Mouse (Mus musculus): ENCODE results near the gene Cacna1d. TPM values are rescaled to one million over a fixed set of nuclear protein-coding genes. Genes with fewer than 3 reads are reported as not detected.

The Cacna1d gene
- polyA plus RNA-seq, 1 experiment from 2014 or later, result 0.89 TPM

GRCm38 (mm10) chr14:30218114-30218513, 273.1 kb downstream of the Cacna1d start:
- no peaks in the 10 kb centered on the region for H3K9me3 ChIP-seq (ENCODE audit: control insufficient read depth, low read length)
- ATAC-seq (ENCODE audit: low FRiP score) (no peak), DNase-seq (ENCODE audit: low spot score, missing footprints) (no peak)
- H3K4me2 ChIP-seq, result no peak overlapping the region
- no peaks in the 10 kb centered on the region for H3K4me1 ChIP-seq (ENCODE audit: control insufficient read depth, insufficient read depth, low read length)
- H3K36me3 ChIP-seq (ENCODE audit: control insufficient read depth, insufficient read depth, low read length), result no peaks in the 10 kb centered on the region
- no peaks in the 10 kb centered on the region for H3K27me3 ChIP-seq (ENCODE audit: control insufficient read depth, insufficient read depth, low read length)
- no peak overlapping the region for H3K9ac ChIP-seq (ENCODE audit: low read length)
- H3K4me3 ChIP-seq (ENCODE audit: low read depth, low read length), result no peak overlapping the region
- no peak overlapping the region for H3K27ac ChIP-seq (ENCODE audit: low read depth, low read length)
- 86% methylated on average over 3 of the region's 3 CpGs for WGBS

GRCm38 (mm10) chr14:30217124-30217523, 274.1 kb downstream of the Cacna1d start:
- Histone ChIP-seq H3K9me3 (ENCODE audit: control insufficient read depth, low read length) (no peaks in the 10 kb centered on the region), H3K4me3 (ENCODE audit: low read depth, low read length) (no peak overlapping the region), H3K27ac (ENCODE audit: low read depth, low read length) (no peak overlapping the region), H3K9ac (ENCODE audit: low read length) (no peak overlapping the region), H3K4me1 (ENCODE audit: control insufficient read depth, insufficient read depth, low read length) (no peaks in the 10 kb centered on the region), H3K4me2 (no peak overlapping the region), H3K36me3 (ENCODE audit: control insufficient read depth, insufficient read depth, low read length) (no peaks in the 10 kb centered on the region), H3K27me3 (ENCODE audit: control insufficient read depth, insufficient read depth, low read length) (no peaks in the 10 kb centered on the region)
- WGBS, result 84% methylated on average over 2 of the region's 2 CpGs
- ATAC-seq (ENCODE audit: low FRiP score), result no peak
- no peak for DNase-seq (ENCODE audit: low spot score, missing footprints)

- ATAC-seq (ENCODE audit: low FRiP score), result no peak
- no peaks in the 10 kb centered on the region for H3K4me1 ChIP-seq (ENCODE audit: control insufficient read depth, insufficient read depth, low read length)
- no peak for DNase-seq (ENCODE audit: low spot score, missing footprints)
These were observed 283.1 kb downstream of the Cacna1d start for GRCm38 (mm10) chr14:30208156-30208555.

GRCm38 (mm10) chr14:30205821-30206220, 285.4 kb downstream of the Cacna1d start:
- Histone ChIP-seq H3K4me1 (ENCODE audit: control insufficient read depth, insufficient read depth, low read length) (no peaks in the 10 kb centered on the region), H3K27me3 (ENCODE audit: control insufficient read depth, insufficient read depth, low read length) (no peaks in the 10 kb centered on the region), H3K9ac (ENCODE audit: low read length) (no peak overlapping the region), H3K27ac (ENCODE audit: low read depth, low read length) (no peak overlapping the region), H3K4me3 (ENCODE audit: low read depth, low read length) (no peak overlapping the region), H3K4me2 (no peak overlapping the region), H3K36me3 (ENCODE audit: control insufficient read depth, insufficient read depth, low read length) (no peaks in the 10 kb centered on the region), H3K9me3 (ENCODE audit: control insufficient read depth, low read length) (no peaks in the 10 kb centered on the region; the same call in 1 of the 2 replicates)
- no peak for ATAC-seq (ENCODE audit: low FRiP score)
- 41% methylated on average over 3 of the region's 3 CpGs for WGBS
- DNase-seq (ENCODE audit: low spot score, missing footprints), result no peak

More at GRCm38 (mm10) chr14:30208156-30208555, 283.1 kb downstream of the Cacna1d start:
- Histone ChIP-seq H3K4me2 (no peak overlapping the region), H3K9me3 (ENCODE audit: control insufficient read depth, low read length) (no peaks in the 10 kb centered on the region), H3K36me3 (ENCODE audit: control insufficient read depth, insufficient read depth, low read length) (no peaks in the 10 kb centered on the region), H3K9ac (ENCODE audit: low read length) (no peak overlapping the region), H3K27ac (ENCODE audit: low read depth, low read length) (no peak overlapping the region), H3K27me3 (ENCODE audit: control insufficient read depth, insufficient read depth, low read length) (no peaks in the 10 kb centered on the region), H3K4me3 (ENCODE audit: low read depth, low read length) (no peak overlapping the region)

GRCm38 (mm10) chr14:30204526-30204925, 286.7 kb downstream of the Cacna1d start:
- no peak for DNase-seq (ENCODE audit: low spot score, missing footprints)
- 83% methylated on average over 1 of the region's 1 CpGs for WGBS
- no peaks in the 10 kb centered on the region for H3K4me1 ChIP-seq (ENCODE audit: control insufficient read depth, insufficient read depth, low read length)

GRCm38 (mm10) chr14:30200310-30200709, 290.9 kb downstream of the Cacna1d start:
- DNase-seq (ENCODE audit: low spot score, missing footprints) (no peak), ATAC-seq (ENCODE audit: low FRiP score) (no peak)
- H3K9me3 ChIP-seq (ENCODE audit: control insufficient read depth, low read length), result no peaks in the 10 kb centered on the region; the same call in 1 of the 2 replicates
- H3K4me1 ChIP-seq (ENCODE audit: control insufficient read depth, insufficient read depth, low read length), result no peaks in the 10 kb centered on the region
- H3K27me3 ChIP-seq (ENCODE audit: control insufficient read depth, insufficient read depth, low read length), result no peaks in the 10 kb centered on the region
- 74% methylated on average over 1 of the region's 1 CpGs for WGBS
- no peaks in the 10 kb centered on the region for H3K36me3 ChIP-seq (ENCODE audit: control insufficient read depth, insufficient read depth, low read length)
- no peak overlapping the region for H3K4me2 ChIP-seq
- no peak overlapping the region for H3K4me3 ChIP-seq (ENCODE audit: low read depth, low read length)
- H3K9ac ChIP-seq (ENCODE audit: low read length), result no peak overlapping the region
- no peak overlapping the region for H3K27ac ChIP-seq (ENCODE audit: low read depth, low read length)

More at GRCm38 (mm10) chr14:30204526-30204925, 286.7 kb downstream of the Cacna1d start:
- no peaks in the 10 kb centered on the region for H3K36me3 ChIP-seq (ENCODE audit: control insufficient read depth, insufficient read depth, low read length)
- ATAC-seq (ENCODE audit: low FRiP score), result no peak
- no peaks in the 10 kb centered on the region; the same call in 1 of the 2 replicates for H3K9me3 ChIP-seq (ENCODE audit: control insufficient read depth, low read length)
- no peak overlapping the region for H3K27ac ChIP-seq (ENCODE audit: low read depth, low read length)
- no peak overlapping the region for H3K4me2 ChIP-seq
- no peak overlapping the region for H3K9ac ChIP-seq (ENCODE audit: low read length)
- H3K4me3 ChIP-seq (ENCODE audit: low read depth, low read length), result no peak overlapping the region
- no peaks in the 10 kb centered on the region for H3K27me3 ChIP-seq (ENCODE audit: control insufficient read depth, insufficient read depth, low read length)

- DNase-seq (ENCODE audit: low spot score, missing footprints) (no peak), ATAC-seq (ENCODE audit: low FRiP score) (no peak)
- Histone ChIP-seq H3K36me3 (ENCODE audit: control insufficient read depth, insufficient read depth, low read length) (no peaks in the 10 kb centered on the region), H3K4me2 (no peak overlapping the region), H3K27me3 (ENCODE audit: control insufficient read depth, insufficient read depth, low read length) (no peaks in the 10 kb centered on the region), H3K4me1 (ENCODE audit: control insufficient read depth, insufficient read depth, low read length) (no peaks in the 10 kb centered on the region), H3K9ac (ENCODE audit: low read length) (no peak overlapping the region), H3K4me3 (ENCODE audit: low read depth, low read length) (no peak overlapping the region), H3K9me3 (ENCODE audit: control insufficient read depth, low read length) (no peaks in the 10 kb centered on the region; the same call in 1 of the 2 replicates), H3K27ac (ENCODE audit: low read depth, low read length) (no peak overlapping the region)
- WGBS, result 82% methylated on average over 3 of the region's 3 CpGs
These were observed 292.4 kb downstream of the Cacna1d start for GRCm38 (mm10) chr14:30198882-30199281.

- no peaks in the 10 kb centered on the region for H3K27me3 ChIP-seq (ENCODE audit: control insufficient read depth, insufficient read depth, low read length)
- no peak overlapping the region for H3K4me2 ChIP-seq
- DNase-seq (ENCODE audit: low spot score, missing footprints), result no peak
- WGBS, result 85% methylated on average over 4 of the region's 4 CpGs
- no peaks in the 10 kb centered on the region for H3K36me3 ChIP-seq (ENCODE audit: control insufficient read depth, insufficient read depth, low read length)
- H3K9ac ChIP-seq (ENCODE audit: low read length), result no peak overlapping the region
- no peak overlapping the region for H3K27ac ChIP-seq (ENCODE audit: low read depth, low read length)
- H3K9me3 ChIP-seq (ENCODE audit: control insufficient read depth, low read length), result no peaks in the 10 kb centered on the region; the same call in 1 of the 2 replicates
- H3K4me1 ChIP-seq (ENCODE audit: control insufficient read depth, insufficient read depth, low read length), result no peaks in the 10 kb centered on the region
- no peak overlapping the region for H3K4me3 ChIP-seq (ENCODE audit: low read depth, low read length)
- no peak for ATAC-seq (ENCODE audit: low FRiP score)
These were observed 293.1 kb downstream of the Cacna1d start for GRCm38 (mm10) chr14:30198116-30198515.

GRCm38 (mm10) chr14:30196959-30197358, 294.3 kb downstream of the Cacna1d start:
- 77% methylated on average over 1 of the region's 1 CpGs for WGBS
- Histone ChIP-seq H3K36me3 (ENCODE audit: control insufficient read depth, insufficient read depth, low read length) (no peaks in the 10 kb centered on the region), H3K4me2 (no peak overlapping the region), H3K4me1 (ENCODE audit: control insufficient read depth, insufficient read depth, low read length) (no peaks in the 10 kb centered on the region), H3K9me3 (ENCODE audit: control insufficient read depth, low read length) (no peaks in the 10 kb centered on the region; the same call in 1 of the 2 replicates), H3K4me3 (ENCODE audit: low read depth, low read length) (no peak overlapping the region), H3K27ac (ENCODE audit: low read depth, low read length) (no peak overlapping the region), H3K27me3 (ENCODE audit: control insufficient read depth, insufficient read depth, low read length) (no peaks in the 10 kb centered on the region), H3K9ac (ENCODE audit: low read length) (no peak overlapping the region)
- no peak for ATAC-seq (ENCODE audit: low FRiP score)
- DNase-seq (ENCODE audit: low spot score, missing footprints), result no peak

Measured in midbrain, embryonic 11.5 days (tissue).